Comparison of ENCODE assay signal across 9 mouse cellular contexts in genomic region chr2:168025174-168025573, GRCm38 (mm10). TPM values are rescaled to one million over a fixed set of nuclear protein-coding genes. Genes with fewer than 3 reads are reported as not detected.
A peak's percentile ranks its signal among the peaks of the same experiment; 100 is the strongest.
DNase-seq lines count a peak whose midpoint lies in the region; ATAC-seq and TF ChIP-seq lines count a peak whose summit lies in the region.
"Had no signal": no experiment of that assay in that cellular context is flagged by ENCODE, and none has a peak within 500 bp of the region (broad histone marks: within the 10 kb centered on the region; RNA-seq: fewer than 3 reads in every experiment).

No protein-coding gene starts in this region.

- TF ChIP-seq CTCF in heart, adult 2 months (IDR thresholded peaks at IDR 0.05): no peak

- H3K27ac ChIP-seq in heart, adult 2 months: no peak overlapping the region
- no peak overlapping the region for H3K27ac ChIP-seq in heart, embryonic 12.5 days (ENCODE audit: poor library complexity, severe bottlenecking)
- peak overlapping the region; percentile 66 for H3K27ac ChIP-seq in heart, embryonic 15.5 days
- H3K27ac ChIP-seq: liver, embryonic 14.5 days had no signal

- intact Hi-C loops in heart, adult 2 months (cut with DNase I): no loop called here

- no peak for ATAC-seq in heart, embryonic 12.5 days (ENCODE audit: insufficient number of reproducible peaks, low FRiP score)
- 0 out of 2 replicates have a peak, but pooled peaks have one; percentile 24 for ATAC-seq in heart, embryonic 15.5 days (replicated peaks; ENCODE audit: insufficient number of reproducible peaks, insufficient read depth, low FRiP score, low read depth)

- peaks cover 11% of the 10 kb centered on the region for H3K9me3 ChIP-seq in heart, embryonic 12.5 days (replicated peaks)
- 0 out of 2 replicates have a peak, but pooled peaks cover 3% of the 10 kb centered on the region for H3K9me3 ChIP-seq in heart, embryonic 15.5 days (replicated peaks)

- WGBS in heart, adult 2 months: 64% methylated on average over 12 of the region's 12 CpGs
- WGBS in heart, embryonic 12.5 days: 61% methylated on average over 12 of the region's 12 CpGs
- WGBS in heart, embryonic 15.5 days: 62% methylated on average over 12 of the region's 12 CpGs

- no peak for TF ChIP-seq POLR2A in heart, adult 2 months (IDR thresholded peaks at IDR 0.05; ENCODE audit: insufficient read depth, low read depth, low read length)

- H3K27me3 ChIP-seq in heart, adult 2 months (ENCODE audit: control insufficient read depth, insufficient read depth, low read length): no peaks in the 10 kb centered on the region
- no peaks in the 10 kb centered on the region for H3K27me3 ChIP-seq in heart, embryonic 12.5 days (replicated peaks)
- H3K27me3 ChIP-seq in heart, embryonic 15.5 days: no peaks in the 10 kb centered on the region

- no peak overlapping the region for H3K4me3 ChIP-seq in heart, adult 2 months
- no peak overlapping the region for H3K4me3 ChIP-seq in heart, embryonic 12.5 days
- no peak overlapping the region for H3K4me3 ChIP-seq in heart, embryonic 15.5 days

- H3K9ac ChIP-seq in heart, adult 2 months (ENCODE audit: low read depth, low read length): no peak overlapping the region
- no peak overlapping the region for H3K9ac ChIP-seq in heart, embryonic 12.5 days
- H3K9ac ChIP-seq in heart, embryonic 15.5 days: no peak overlapping the region
- H3K9ac ChIP-seq: liver, embryonic 14.5 days had no signal

- no peaks in the 10 kb centered on the region for H3K79me2 ChIP-seq in heart, adult 2 months (replicated peaks; ENCODE audit: control insufficient read depth, insufficient read depth, low read length)

- H3K36me3 ChIP-seq in heart, adult 2 months (ENCODE audit: control insufficient read depth, insufficient read depth, low read length): no peaks in the 10 kb centered on the region
- H3K36me3 ChIP-seq in heart, embryonic 12.5 days: no peaks in the 10 kb centered on the region
- H3K36me3 ChIP-seq in heart, embryonic 15.5 days: no peaks in the 10 kb centered on the region

- peak; percentile 55 to 71 for DNase-seq in heart, adult 2 months
- DNase-seq in layer of hippocampus, adult 9-10 months (ENCODE audit: low spot score): peak; percentile 33
- DNase-seq in right cerebral cortex, adult 18-20 months: peak; percentile 72
- DNase-seq in thymus, postnatal 14 days: no peak
- DNase-seq in adrenal gland, adult (ENCODE audit: inconsistent age in 2 of 2, low spot score in 1 of 2): no peak
- DNase-seq in cerebellum, adult 9-10 months: no peak

- 0 out of 2 replicates have a peak, but pooled peaks have one; percentile 47 for TF ChIP-seq EP300 in heart, adult 2 months (IDR thresholded peaks at IDR 0.05; ENCODE audit: insufficient read depth, low read depth, low read length)

- H3K4me2 ChIP-seq in heart, embryonic 12.5 days: no peak overlapping the region
- H3K4me2 ChIP-seq in heart, embryonic 15.5 days: no peak overlapping the region

- no peaks in the 10 kb centered on the region; the same call in 1 of the 2 replicates for H3K4me1 ChIP-seq in heart, adult 2 months (ENCODE audit: control insufficient read depth, insufficient read depth, low read length)
- peaks cover 8% of the 10 kb centered on the region for H3K4me1 ChIP-seq in heart, embryonic 12.5 days (replicated peaks)
- H3K4me1 ChIP-seq in heart, embryonic 15.5 days (replicated peaks): peaks cover 6% of the 10 kb centered on the region

RNA-seq across cellular contexts. Expression of gene Ripor3, which starts 14.8 kb away (rescaled TPM):
- total RNA-seq in heart, adult 2 months (2021): under 1 TPM; 0.21 to 0.36 TPM
- polyA plus RNA-seq in heart, adult 2 months (2012; rRNA removed): 0.79 and 1.5 TPM in 2 replicates
- polyA plus RNA-seq in heart, embryonic 12.5 days (2016; fragmentation: Nextera tagmentation; extraction: Ambion mirVana): 1.3 and 1.5 TPM in 2 replicates
- 0.93 and 1.4 TPM in 2 replicates for polyA plus RNA-seq in heart, embryonic 15.5 days (2015; fragmentation: Nextera tagmentation; extraction: Ambion mirVana)

RNA-seq across cellular contexts. Expression of gene Pard6b, which starts 55.6 kb away (rescaled TPM):
- total RNA-seq in heart, adult 2 months (2021): 1 to 10 TPM; 2.0 to 2.2 TPM
- polyA plus RNA-seq in heart, adult 2 months (2012; rRNA removed): 2.4 TPM in 2 replicates
- 13.0 and 13.2 TPM in 2 replicates for polyA plus RNA-seq in heart, embryonic 12.5 days (2016; fragmentation: Nextera tagmentation; extraction: Ambion mirVana)
- polyA plus RNA-seq in heart, embryonic 15.5 days (2015; fragmentation: Nextera tagmentation; extraction: Ambion mirVana): 5.3 and 7.1 TPM in 2 replicates

Comparison
In these comparisons a context has a peak if more than half of its experiments do, and no peak if none do; other contexts are left out.
1. DNase-seq: peak in heart, adult 2 months (2 of 2), layer of hippocampus, adult 9-10 months (single experiment) and right cerebral cortex, adult 18-20 months (single experiment); none in thymus, postnatal 14 days (single experiment), adrenal gland, adult (0 of 2) and cerebellum, adult 9-10 months (single experiment).